Comparison of ENCODE assay signal across 18 mouse cellular contexts in the genomic region with DNA sequence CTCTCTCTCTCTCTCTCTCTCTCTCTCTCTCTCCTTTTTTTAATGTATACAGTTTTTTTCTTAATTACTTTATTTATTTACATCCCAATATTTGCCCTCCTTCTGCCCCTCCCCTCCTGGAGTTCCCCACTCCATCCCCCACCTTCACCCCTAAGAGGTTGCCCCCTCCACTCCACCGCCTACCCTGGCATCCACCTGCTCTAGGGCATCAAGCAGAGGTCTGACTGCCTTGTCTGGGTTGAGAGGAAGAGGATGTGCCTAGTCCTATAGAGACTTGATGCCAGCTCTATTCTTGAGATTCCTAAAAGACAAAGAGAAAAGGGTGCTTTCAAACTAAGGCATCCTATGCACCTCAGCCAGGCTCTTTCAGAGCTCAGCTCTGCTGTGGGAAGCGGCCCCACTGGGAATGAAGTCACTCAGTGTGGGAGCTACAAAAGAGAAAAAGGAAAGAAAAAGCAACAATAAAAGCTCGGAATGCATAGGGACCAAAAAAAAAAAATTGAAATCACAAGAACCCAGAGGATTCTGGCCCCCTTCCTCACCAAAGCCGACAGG.
DNase-seq lines count a peak whose midpoint lies in the region; ATAC-seq and TF ChIP-seq lines count a peak whose summit lies in the region.
"Had no signal": no experiment of that assay in that cellular context is flagged by ENCODE, and none has a peak within 500 bp of the region (broad histone marks: within the 10 kb centered on the region; RNA-seq: fewer than 3 reads in every experiment).

No protein-coding gene starts in this region.

- H3K9me3 ChIP-seq in forebrain, embryonic 12.5 days: no peaks in the 10 kb centered on the region
- no peaks in the 10 kb centered on the region for H3K9me3 ChIP-seq in forebrain, embryonic 10.5 days
- no peaks in the 10 kb centered on the region for H3K9me3 ChIP-seq in midbrain, embryonic 13.5 days
- no peaks in the 10 kb centered on the region for H3K9me3 ChIP-seq in midbrain, postnatal 0 days (ENCODE audit: low read length)
- H3K9me3 ChIP-seq in forebrain, embryonic 16.5 days (ENCODE audit: control insufficient read depth, low read length): no peaks in the 10 kb centered on the region
- H3K9me3 ChIP-seq in stomach, postnatal 0 days (ENCODE audit: control insufficient read depth, low read length): no peaks in the 10 kb centered on the region
- H3K9me3 ChIP-seq: heart, embryonic 13.5 days; hindbrain, embryonic 12.5 days had no signal

- H3K4me3 ChIP-seq in forebrain, embryonic 12.5 days (replicated peaks): no peak overlapping the region
- H3K4me3 ChIP-seq in forebrain, embryonic 10.5 days: no peak overlapping the region
- H3K4me3 ChIP-seq in midbrain, embryonic 13.5 days (replicated peaks): no peak overlapping the region
- no peak overlapping the region for H3K4me3 ChIP-seq in midbrain, postnatal 0 days (ENCODE audit: low read depth, low read length)
- no peak overlapping the region for H3K4me3 ChIP-seq in forebrain, embryonic 16.5 days (replicated peaks; ENCODE audit: low read length)
- H3K4me3 ChIP-seq in lung, adult 2 months (replicated peaks; ENCODE audit: extremely low read depth, low read depth, low read length): no peak overlapping the region
- H3K4me3 ChIP-seq in stomach, postnatal 0 days (ENCODE audit: low read depth, low read length): no peak overlapping the region
- H3K4me3 ChIP-seq: heart, embryonic 13.5 days; hindbrain, embryonic 12.5 days had no signal

- TF ChIP-seq EP300 in stomach, postnatal 0 days (optimal IDR thresholded peaks at IDR 0.05): no peak

- no peak overlapping the region for H3K4me2 ChIP-seq in forebrain, embryonic 12.5 days
- no peak overlapping the region for H3K4me2 ChIP-seq in midbrain, embryonic 13.5 days (replicated peaks)
- no peak overlapping the region for H3K4me2 ChIP-seq in midbrain, postnatal 0 days (ENCODE audit: low read depth, low read length, poor library complexity, severe bottlenecking)
- no peak overlapping the region for H3K4me2 ChIP-seq in forebrain, embryonic 16.5 days (ENCODE audit: low read length)
- no peak overlapping the region for H3K4me2 ChIP-seq in stomach, postnatal 0 days (replicated peaks; ENCODE audit: low read depth)
- H3K4me2 ChIP-seq: heart, embryonic 13.5 days; hindbrain, embryonic 12.5 days had no signal

- no peaks in the 10 kb centered on the region for H3K36me3 ChIP-seq in forebrain, embryonic 12.5 days (replicated peaks)
- H3K36me3 ChIP-seq in forebrain, embryonic 10.5 days (replicated peaks): no peaks in the 10 kb centered on the region
- H3K36me3 ChIP-seq in midbrain, embryonic 13.5 days: no peaks in the 10 kb centered on the region
- H3K36me3 ChIP-seq in midbrain, postnatal 0 days (ENCODE audit: insufficient read depth, low read length): no peaks in the 10 kb centered on the region
- H3K36me3 ChIP-seq in forebrain, embryonic 16.5 days (ENCODE audit: control insufficient read depth, insufficient read depth): no peaks in the 10 kb centered on the region
- H3K36me3 ChIP-seq in stomach, postnatal 0 days (ENCODE audit: control insufficient read depth, insufficient read depth, low read length): no peaks in the 10 kb centered on the region
- H3K36me3 ChIP-seq: heart, embryonic 13.5 days; hindbrain, embryonic 12.5 days had no signal

- 48% methylated on average over 4 of the region's 4 CpGs for WGBS in forebrain, embryonic 12.5 days
- WGBS in forebrain, embryonic 10.5 days: 70% methylated on average over 4 of the region's 4 CpGs
- 61% methylated on average over 4 of the region's 4 CpGs for WGBS in midbrain, embryonic 13.5 days
- 50% methylated on average over 4 of the region's 4 CpGs for WGBS in midbrain, postnatal 0 days
- WGBS in forebrain, embryonic 16.5 days: 36% methylated on average over 4 of the region's 4 CpGs
- WGBS in lung, adult 2 months: 87% methylated on average over 4 of the region's 4 CpGs
- WGBS in stomach, postnatal 0 days: 86% methylated on average over 4 of the region's 4 CpGs

- no peak overlapping the region for H3K9ac ChIP-seq in forebrain, embryonic 12.5 days
- no peak overlapping the region for H3K9ac ChIP-seq in midbrain, embryonic 13.5 days (replicated peaks)
- no peak overlapping the region for H3K9ac ChIP-seq in midbrain, postnatal 0 days (replicated peaks; ENCODE audit: low read length, poor library complexity, severe bottlenecking)
- no peak overlapping the region for H3K9ac ChIP-seq in forebrain, embryonic 16.5 days (replicated peaks; ENCODE audit: low read depth, low read length)
- H3K9ac ChIP-seq in stomach, postnatal 0 days (ENCODE audit: low read length): no peak overlapping the region
- H3K9ac ChIP-seq: heart, embryonic 13.5 days; hindbrain, embryonic 12.5 days had no signal

- no peaks in the 10 kb centered on the region for H3K4me1 ChIP-seq in forebrain, embryonic 12.5 days
- peaks cover 13% of the 10 kb centered on the region for H3K4me1 ChIP-seq in forebrain, embryonic 10.5 days
- H3K4me1 ChIP-seq in midbrain, embryonic 13.5 days (replicated peaks): no peaks in the 10 kb centered on the region
- H3K4me1 ChIP-seq in midbrain, postnatal 0 days (ENCODE audit: insufficient read depth, low read length): no peaks in the 10 kb centered on the region
- peaks cover 5% of the 10 kb centered on the region; the same call in 1 of the 2 replicates for H3K4me1 ChIP-seq in forebrain, embryonic 16.5 days (replicated peaks; ENCODE audit: control insufficient read depth, insufficient read depth, low read length)
- H3K4me1 ChIP-seq in lung, adult 2 months (ENCODE audit: control insufficient read depth, insufficient read depth, low read length): no peaks in the 10 kb centered on the region
- H3K4me1 ChIP-seq in stomach, postnatal 0 days (replicated peaks; ENCODE audit: control insufficient read depth, insufficient read depth): no peaks in the 10 kb centered on the region
- H3K4me1 ChIP-seq: hindbrain, embryonic 12.5 days had no signal

- no peaks in the 10 kb centered on the region for H3K27me3 ChIP-seq in forebrain, embryonic 12.5 days
- H3K27me3 ChIP-seq in forebrain, embryonic 10.5 days (ENCODE audit: poor library complexity, severe bottlenecking): no peaks in the 10 kb centered on the region
- no peaks in the 10 kb centered on the region for H3K27me3 ChIP-seq in midbrain, embryonic 13.5 days
- H3K27me3 ChIP-seq in midbrain, postnatal 0 days (ENCODE audit: insufficient read depth, low read length): no peaks in the 10 kb centered on the region
- no peaks in the 10 kb centered on the region for H3K27me3 ChIP-seq in forebrain, embryonic 16.5 days (replicated peaks; ENCODE audit: control insufficient read depth, insufficient read depth, low read length)
- no peaks in the 10 kb centered on the region for H3K27me3 ChIP-seq in stomach, postnatal 0 days (ENCODE audit: control insufficient read depth, insufficient read depth, low read length)
- H3K27me3 ChIP-seq: heart, embryonic 13.5 days; hindbrain, embryonic 12.5 days had no signal

- no peak overlapping the region for H3K27ac ChIP-seq in forebrain, embryonic 12.5 days
- no peak overlapping the region for H3K27ac ChIP-seq in forebrain, embryonic 10.5 days
- no peak overlapping the region for H3K27ac ChIP-seq in midbrain, embryonic 13.5 days
- no peak overlapping the region for H3K27ac ChIP-seq in midbrain, postnatal 0 days (ENCODE audit: low read depth, low read length)
- no peak overlapping the region for H3K27ac ChIP-seq in forebrain, embryonic 16.5 days (ENCODE audit: low read length)
- H3K27ac ChIP-seq in stomach, postnatal 0 days (replicated peaks): no peak overlapping the region
- H3K27ac ChIP-seq: heart, embryonic 13.5 days; hindbrain, embryonic 12.5 days had no signal

- ATAC-seq in forebrain, embryonic 12.5 days (ENCODE audit: low FRiP score): 0 out of 2 replicates have a peak, but pooled peaks have one; percentile 39
- ATAC-seq in midbrain, embryonic 13.5 days: 0 out of 2 replicates have a peak, but pooled peaks have one; percentile 30
- ATAC-seq in midbrain, postnatal 0 days (ENCODE audit: low FRiP score): no peak
- ATAC-seq in forebrain, embryonic 16.5 days: peak; percentile 28; the same call in 1 of the 2 replicates
- no peak for ATAC-seq in stomach, postnatal 0 days (ENCODE audit: low FRiP score, low TSS enrichment)
- ATAC-seq: hindbrain, embryonic 16.5 days had no signal

- TF ChIP-seq POLR2A in lung, adult 2 months (IDR thresholded peaks at IDR 0.05; ENCODE audit: borderline replicate concordance, extremely low read depth, low read depth, low read length): no peak

- no peak for TF ChIP-seq CTCF in midbrain, postnatal 0 days (IDR thresholded peaks at IDR 0.05)
- no peak for TF ChIP-seq CTCF in lung, adult 2 months (IDR thresholded peaks at IDR 0.05; ENCODE audit: insufficient read depth, low read length)
- no peak for TF ChIP-seq CTCF in stomach, postnatal 0 days (IDR thresholded peaks at IDR 0.05; ENCODE audit: low read depth)

- no peak for DNase-seq in forebrain, embryonic 10.5 days (ENCODE audit: extremely low spot score, low spot score)
- no peak for DNase-seq in midbrain, postnatal 0 days (ENCODE audit: low spot score)
- DNase-seq in brain, adult 2 months (ENCODE audit: low read depth, low spot score): peak; percentile 21
- DNase-seq in lung, adult 2 months: no peak
- no peak for DNase-seq in stomach, postnatal 0 days (ENCODE audit: low spot score)
- DNase-seq: adrenal gland, postnatal 10 days; cerebellum, adult 11-12 months; cerebellum, adult 9-10 months; cerebellum, postnatal 25 days; gastrocnemius, postnatal 36 days; heart, adult 11 months; heart, postnatal 36 days had no signal

Comparison
In these comparisons a context has a peak if more than half of its experiments do, and no peak if none do; other contexts are left out.
1. ATAC-seq: peak in forebrain, embryonic 12.5 days (single experiment), midbrain, embryonic 13.5 days (single experiment) and forebrain, embryonic 16.5 days (single experiment); none in midbrain, postnatal 0 days (single experiment) and stomach, postnatal 0 days (single experiment).